Mouse (Mus musculus) megakaryocyte, embryonic 14.5 days (primary cell): ENCODE measurements around the gene Tmem181a.
"Not testable (repeated sequence)": the region's sequence is repeated elsewhere in the genome, so short reads cannot be mapped to it uniquely, and the experiment has no call there.

Experiments
- FLI1 ChIP-seq: IDR thresholded peaks from 2 replicates; pipeline ENCODE4 v1.6.1; 2012; ENCODE audit warnings: low read length, inconsistent platforms, mixed read lengths
- GATA1 ChIP-seq: IDR thresholded peaks from 3 replicates; pipeline ENCODE4 v1.6.1; 2012; ENCODE audit warnings: mixed read lengths, low read length, inconsistent platforms, borderline replicate concordance

DNA sequence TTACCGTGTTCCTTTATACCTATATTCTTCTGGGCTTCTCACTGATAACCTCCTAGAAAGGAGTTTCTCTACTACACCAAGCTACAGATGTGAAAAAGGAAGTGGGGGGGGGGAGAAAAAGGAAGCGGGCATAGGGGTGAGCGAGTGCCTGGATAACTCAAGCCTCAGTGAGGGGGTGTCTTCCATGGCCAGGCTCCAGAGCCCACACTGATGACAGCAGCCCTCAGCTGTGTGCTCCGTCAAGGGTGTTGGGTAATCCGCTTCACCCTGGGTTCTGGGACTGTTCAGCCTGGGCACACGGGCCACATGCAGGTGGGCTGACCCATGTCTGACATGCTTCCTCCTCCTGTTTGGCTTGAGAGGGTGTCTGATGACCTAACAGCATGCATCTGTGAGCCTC lies 15.3 kb downstream of the Tmem181a start:
- TF ChIP-seq GATA1, FLI1: not testable (repeated sequence)
